Mouse (Mus musculus) stomach, postnatal 0 days (tissue): ENCODE measurements at regions not wholly inside any gene's neighbourhood (a gene's known extent, or its start where the extent isn't known, plus 50 kb on each side); places are given as distances from the start of the nearest gene placed in this dataset.

Experiments used
- ATAC-seq: fragments of 200-750 bp; cut with Nextera tagmentation; 2 replicates; pipeline ENCODE4 v1.8.0; 2017; ENCODE audit not compliant: low FRiP score, low TSS enrichment
- DNase-seq: peaks from one replicate; pipeline ENCODE4 v3.0.0-alpha.2; 2016; ENCODE audit warnings: low spot score
- H3K27ac ChIP-seq: fragments of 300-500 bp; sonication (generic); replicated peaks from 2 replicates; pipeline ENCODE4 v1.5.1; 2014; ENCODE audit warnings: mild to moderate bottlenecking, control low read depth
- H3K27me3 ChIP-seq: fragments of 300-500 bp; sonication (generic); 2 replicates; pipeline ENCODE4 v1.6.1; 2014; ENCODE audit warnings: low read length; ENCODE audit not compliant: control insufficient read depth, insufficient read depth
- H3K36me3 ChIP-seq: fragments of 300-500 bp; sonication (generic); 2 replicates; pipeline ENCODE4 v1.6.1; 2014; ENCODE audit warnings: low read length, mixed read lengths; ENCODE audit not compliant: control insufficient read depth, insufficient read depth
- H3K4me1 ChIP-seq: fragments of 300-500 bp; sonication (generic); replicated peaks from 2 replicates; pipeline ENCODE4 v1.6.1; 2014; ENCODE audit warnings: antibody characterized with exemption; ENCODE audit not compliant: control insufficient read depth, insufficient read depth
- H3K4me2 ChIP-seq: fragments of 300-500 bp; sonication (generic); replicated peaks from 2 replicates; pipeline ENCODE4 v1.6.1; 2014; ENCODE audit warnings: low read depth, mild to moderate bottlenecking, control low read depth, moderate library complexity
- H3K4me3 ChIP-seq: fragments of 300-500 bp; sonication (generic); 2 replicates; pipeline ENCODE4 v1.5.1; 2014; ENCODE audit warnings: low read depth, low read length, control low read depth
- H3K9ac ChIP-seq: fragments of 300-500 bp; sonication (generic); 2 replicates; pipeline ENCODE4 v1.6.1; 2014; ENCODE audit warnings: mild to moderate bottlenecking, low read length, control low read depth, mixed read lengths
- H3K9me3 ChIP-seq: fragments of 300-500 bp; sonication (generic); 2 replicates; pipeline ENCODE4 v1.6.1; 2016; ENCODE audit warnings: low read length; ENCODE audit not compliant: control insufficient read depth
- CTCF ChIP-seq: IDR thresholded peaks from 2 replicates; pipeline ENCODE4 v1.5.1; 2016; ENCODE audit warnings: antibody characterized with exemption, low read depth, mild to moderate bottlenecking, moderate library complexity
- EP300 ChIP-seq: optimal IDR thresholded peaks from 2 replicates; pipeline ENCODE3; 2016; ENCODE audit warnings: antibody characterized with exemption
- WGBS: fragments of 180-500 bp; shearing (Covaris S2); extraction: QIAGEN DNeasy Blood & Tissue Kit; methylation state at CpG from one replicate; pipeline ENCODE4 v1.1.7; 2014; 5-methylcytosine and 5-hydroxymethylcytosine counted together

DNA sequence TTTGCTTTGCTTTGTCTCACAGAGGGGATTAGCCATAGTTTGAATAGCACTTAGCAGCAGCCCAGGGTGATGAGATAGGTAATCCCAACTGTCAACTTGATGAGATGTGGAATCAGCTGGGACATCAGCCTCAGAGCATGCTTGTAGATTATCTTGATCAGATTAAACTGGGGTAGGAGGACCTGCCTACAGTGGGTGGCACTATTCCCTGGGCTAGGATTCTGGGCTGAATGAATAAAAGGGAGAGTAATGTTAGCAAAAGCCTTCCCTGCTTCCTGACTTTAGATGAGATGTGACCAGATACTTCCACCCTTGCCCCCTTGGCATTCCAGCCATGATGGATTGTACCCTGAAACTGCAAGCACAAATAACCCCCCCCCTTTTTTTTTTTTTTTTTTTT, 198.0 kb upstream of the Klf3 start:
- no peak for DNase-seq
- Histone ChIP-seq H3K27ac (no peak overlapping the region), H3K4me1 (peaks cover 6% of the 10 kb centered on the region), H3K9ac (no peak overlapping the region), H3K4me3 (no peak overlapping the region), H3K27me3 (no peaks in the 10 kb centered on the region), H3K36me3 (no peaks in the 10 kb centered on the region), H3K4me2 (no peak overlapping the region), H3K9me3 (no peaks in the 10 kb centered on the region)
- no peak for TF ChIP-seq EP300
- TF ChIP-seq CTCF, result no peak
- no peak for ATAC-seq

DNA sequence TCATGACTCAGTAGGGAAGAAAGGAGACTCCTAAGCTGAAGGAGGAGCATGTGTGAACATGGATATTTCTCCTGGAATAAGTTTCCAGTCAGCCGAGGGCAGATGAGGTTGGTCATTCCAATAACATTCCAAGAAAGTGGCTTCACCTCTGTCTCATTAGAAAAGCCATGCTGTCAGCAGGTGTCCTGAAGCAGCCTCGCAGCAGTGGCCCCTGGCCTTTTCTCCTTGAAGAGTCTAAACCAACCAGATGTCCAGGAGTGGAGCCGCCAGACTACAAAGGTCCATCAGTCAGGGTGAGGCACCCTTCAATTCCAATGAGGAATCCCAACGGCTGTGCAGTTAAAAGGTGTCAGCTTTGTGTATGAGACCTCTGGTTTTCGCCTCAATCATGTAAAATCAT, 197.2 kb upstream of the Klf3 start:
- WGBS, result 54% methylated on average over 5 of the region's 5 CpGs
- ATAC-seq, result no peak
- Histone ChIP-seq H3K27ac (no peak overlapping the region), H3K4me1 (0 out of 2 replicates have a peak, but pooled peaks cover 2% of the 10 kb centered on the region), H3K9ac (no peak overlapping the region), H3K9me3 (no peaks in the 10 kb centered on the region), H3K36me3 (no peaks in the 10 kb centered on the region), H3K27me3 (no peaks in the 10 kb centered on the region), H3K4me3 (no peak overlapping the region), H3K4me2 (no peak overlapping the region)
- TF ChIP-seq EP300 (no peak), CTCF (no peak)
- DNase-seq, result no peak

DNA sequence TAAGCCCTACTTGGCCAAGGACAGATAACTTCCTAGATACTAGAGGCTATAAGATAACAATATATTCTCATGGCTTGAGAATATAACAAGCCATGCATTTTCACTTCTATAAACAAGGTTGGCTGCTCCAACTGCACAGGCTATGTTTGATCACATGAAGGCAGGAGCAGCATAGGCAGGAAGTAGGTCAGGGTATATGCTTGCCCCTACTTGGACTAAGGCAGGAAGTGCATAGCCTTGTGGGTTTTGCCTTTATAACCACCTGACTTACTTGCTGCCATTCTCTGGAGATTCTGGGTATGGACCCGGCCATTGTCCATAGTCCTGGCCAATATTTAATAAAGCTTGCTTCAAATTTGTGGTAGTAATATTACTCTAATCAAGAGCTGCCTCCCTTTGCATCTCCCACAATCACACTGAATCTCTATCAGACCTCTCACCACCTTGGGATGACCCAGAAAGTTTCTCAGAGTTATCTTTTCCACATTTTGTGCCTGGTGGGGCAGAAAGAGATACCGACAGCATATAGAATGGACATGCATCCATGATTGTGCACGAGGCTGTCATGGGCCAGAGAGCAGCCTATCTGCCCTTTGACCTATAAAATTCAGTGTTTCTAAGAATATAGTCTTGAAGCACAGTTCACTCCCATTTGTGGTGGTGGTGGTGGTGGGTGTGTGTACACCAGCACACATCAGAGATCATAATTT, 193.7 kb upstream of the Klf3 start:
- WGBS, result 73% methylated on average over 3 of the region's 3 CpGs
- Histone ChIP-seq H3K4me3 (no peak overlapping the region), H3K9ac (no peak overlapping the region), H3K4me1 (0 out of 2 replicates have a peak, but pooled peaks cover 2% of the 10 kb centered on the region), H3K4me2 (no peak overlapping the region), H3K9me3 (no peaks in the 10 kb centered on the region), H3K27ac (no peak overlapping the region), H3K27me3 (no peaks in the 10 kb centered on the region), H3K36me3 (no peaks in the 10 kb centered on the region)
- no peak for TF ChIP-seq EP300
- TF ChIP-seq CTCF, result no peak
- DNase-seq, result no peak
- ATAC-seq, result no peak

DNA sequence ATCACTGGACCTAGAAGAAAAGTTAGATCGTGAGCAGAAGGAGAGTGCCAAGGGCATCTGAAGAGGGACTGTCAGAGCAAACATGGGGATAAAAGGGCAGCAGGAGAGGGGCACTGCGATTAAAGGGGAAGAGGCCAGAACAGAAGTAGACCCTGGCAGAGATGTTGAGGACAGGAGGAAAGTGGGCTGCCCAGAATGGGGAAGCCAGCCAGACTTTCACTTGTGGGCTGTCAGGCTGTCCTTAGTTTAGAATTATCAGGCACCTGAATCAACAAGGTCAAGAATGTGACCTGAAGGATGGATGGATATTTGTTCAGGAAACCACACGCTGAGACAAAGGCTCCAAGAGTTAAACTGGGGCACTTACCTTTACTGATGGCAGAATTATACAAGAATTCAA, 193.0 kb upstream of the Klf3 start:
- no peak overlapping the region for H3K4me2 ChIP-seq

DNA sequence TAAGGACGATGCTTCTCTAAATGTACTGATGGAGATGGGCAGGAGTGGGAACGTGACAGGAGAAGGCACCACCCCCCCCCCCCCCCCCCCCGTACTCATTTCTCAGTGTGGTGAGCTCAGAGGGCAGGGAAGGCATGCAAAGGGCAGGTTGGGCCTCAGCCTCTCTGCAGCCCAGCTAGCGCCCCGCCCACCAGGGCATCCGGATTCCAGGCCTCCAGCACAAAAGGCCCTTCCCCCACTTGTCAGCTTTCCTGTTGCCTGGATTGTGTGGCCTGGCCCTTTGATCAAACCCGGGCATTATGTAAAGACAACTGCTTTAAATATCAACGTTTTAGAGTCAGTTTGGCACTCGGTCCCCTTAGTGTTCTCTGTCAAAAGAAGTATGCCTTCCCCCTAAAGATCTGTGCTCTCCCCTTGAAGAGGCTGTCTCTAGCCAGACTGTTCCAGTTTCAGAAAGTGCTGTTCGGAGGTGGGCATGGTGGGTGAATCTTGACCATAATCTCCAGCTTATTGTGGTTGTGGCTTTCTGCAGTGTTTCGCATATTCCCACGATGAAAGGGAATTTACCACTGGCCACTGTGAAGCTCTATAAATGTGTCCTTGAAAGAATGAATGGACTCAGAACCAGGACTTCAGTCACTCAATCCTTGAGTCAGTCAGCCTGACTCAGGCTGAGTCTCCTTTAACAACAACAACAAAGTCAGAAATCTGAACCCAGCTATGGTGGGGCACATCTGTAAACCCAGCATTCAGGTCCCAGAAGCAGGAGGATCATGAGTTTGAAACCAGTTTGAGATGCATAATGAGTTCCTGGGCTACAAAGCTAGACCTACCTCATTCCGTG, 192.4 kb upstream of the Klf3 start:
- H3K9ac ChIP-seq, result no peak overlapping the region
- H3K4me2 ChIP-seq, result no peak overlapping the region
- H3K4me1 ChIP-seq, result 0 out of 2 replicates have a peak, but pooled peaks cover 2% of the 10 kb centered on the region
- 19% methylated on average over 12 of the region's 13 CpGs for WGBS
- no peak overlapping the region for H3K4me3 ChIP-seq
- DNase-seq (peak; percentile 88), ATAC-seq (peak; percentile 94)
- TF ChIP-seq EP300 (no peak), CTCF (no peak)
- no peaks in the 10 kb centered on the region for H3K36me3 ChIP-seq
- H3K27me3 ChIP-seq, result no peaks in the 10 kb centered on the region
- peak overlapping the region; percentile 71 for H3K27ac ChIP-seq
- no peaks in the 10 kb centered on the region for H3K9me3 ChIP-seq

More for the DNA sequence above, 193.0 kb upstream of the Klf3 start:
- Histone ChIP-seq H3K27me3 (no peaks in the 10 kb centered on the region), H3K36me3 (no peaks in the 10 kb centered on the region), H3K9ac (no peak overlapping the region), H3K27ac (peak overlapping the region; percentile 30), H3K9me3 (no peaks in the 10 kb centered on the region), H3K4me1 (0 out of 2 replicates have a peak, but pooled peaks cover 2% of the 10 kb centered on the region), H3K4me3 (no peak overlapping the region)
- TF ChIP-seq CTCF (no peak), EP300 (no peak)
- WGBS, result 17% methylated on average over 3 of the region's 3 CpGs
- ATAC-seq, result 0 out of 2 replicates have a peak, but pooled peaks have one; percentile 9
- DNase-seq, result no peak

DNA sequence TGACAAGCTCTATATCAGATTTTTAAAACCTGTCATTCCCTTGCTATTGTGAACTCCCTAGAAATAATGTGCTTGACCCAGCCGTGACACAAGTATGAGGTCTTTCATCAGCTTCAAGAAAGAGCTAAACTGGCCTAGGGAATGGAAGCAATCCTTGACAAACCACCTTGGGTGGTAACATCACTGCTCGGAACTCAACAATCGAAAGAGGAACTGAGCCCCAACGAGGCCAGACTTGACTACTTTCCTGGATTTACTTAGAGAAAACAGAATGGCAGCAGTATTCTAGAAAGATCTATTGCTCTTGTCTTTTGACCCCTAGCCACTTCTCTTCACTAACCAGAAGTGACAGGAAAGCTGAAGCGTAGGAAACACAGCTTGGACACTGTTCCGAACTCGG, 191.2 kb upstream of the Klf3 start:
- H3K27me3 ChIP-seq, result no peaks in the 10 kb centered on the region
- ATAC-seq, result no peak
- H3K4me1 ChIP-seq, result 0 out of 2 replicates have a peak, but pooled peaks cover 2% of the 10 kb centered on the region
- DNase-seq, result no peak
- H3K4me2 ChIP-seq, result no peak overlapping the region
- H3K4me3 ChIP-seq, result no peak overlapping the region
- no peak for TF ChIP-seq CTCF
- no peak for TF ChIP-seq EP300
- no peaks in the 10 kb centered on the region for H3K36me3 ChIP-seq
- H3K9me3 ChIP-seq, result no peaks in the 10 kb centered on the region
- H3K27ac ChIP-seq, result no peak overlapping the region
- H3K9ac ChIP-seq, result no peak overlapping the region
- 73% methylated on average over 7 of the region's 7 CpGs for WGBS
